ENCODE assay signal across 13 mouse cellular contexts in the genomic region with DNA sequence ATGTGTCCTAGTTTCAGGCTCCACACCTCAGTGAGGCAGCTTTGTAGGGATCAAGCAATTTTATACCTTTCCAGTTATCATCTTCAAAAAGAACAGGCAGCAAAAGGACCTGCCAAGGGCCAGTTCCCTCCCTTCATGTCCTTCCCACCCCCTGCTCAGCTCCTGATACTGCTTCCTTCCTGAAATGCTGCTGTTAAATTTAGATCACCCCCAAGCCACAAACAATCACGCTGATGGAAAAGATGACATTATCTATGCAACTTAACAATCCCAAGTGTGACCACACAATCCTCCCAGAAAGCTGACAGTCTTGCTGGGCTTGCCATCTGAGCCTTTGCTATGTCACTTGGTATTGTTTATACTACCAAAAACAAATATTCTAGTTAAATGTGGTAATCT. TPM values are rescaled to one million over a fixed set of nuclear protein-coding genes. Genes with fewer than 3 reads are reported as not detected.
DNase-seq lines count a peak whose midpoint lies in the region; ATAC-seq and TF ChIP-seq lines count a peak whose summit lies in the region.
"Had no signal": no experiment of that assay in that cellular context is flagged by ENCODE, and none has a peak within 500 bp of the region (broad histone marks: within the 10 kb centered on the region; RNA-seq: fewer than 3 reads in every experiment).

No protein-coding gene starts in this region.

- no peak for ATAC-seq in intestine, postnatal 0 days
- 0 out of 2 replicates have a peak, but pooled peaks have one; percentile 17 for ATAC-seq in megakaryocyte-erythroid progenitor cell, adult 5-6 weeks (replicated peaks; ENCODE audit: low FRiP score, low TSS enrichment, poor library complexity, severe bottlenecking)
- ATAC-seq in inflammation-experienced regulatory T-cells, adult 6 months: no peak
- ATAC-seq: activated CD4-positive, CD25-positive, alpha-beta regulatory T cell, adult 4 months; forebrain, embryonic 15.5 days; midbrain, embryonic 13.5 days had no signal

- H3K9me3 ChIP-seq in intestine, postnatal 0 days (ENCODE audit: control insufficient read depth): no peaks in the 10 kb centered on the region
- H3K9me3 ChIP-seq: forebrain, embryonic 15.5 days; hindbrain, embryonic 10.5 days; midbrain, embryonic 13.5 days had no signal

- peak overlapping the region; percentile 86 for H3K27ac ChIP-seq in kidney, adult 2 months (ENCODE audit: insufficient read depth, low read depth, low read length)
- H3K27ac ChIP-seq in cortical plate, adult 2 months (ENCODE audit: insufficient read depth, low read length): peak overlapping the region; percentile 26
- H3K27ac ChIP-seq in intestine, postnatal 0 days (ENCODE audit: low read depth, low read length): peak overlapping the region; percentile 50
- H3K27ac ChIP-seq: forebrain, embryonic 15.5 days; hindbrain, embryonic 10.5 days; midbrain, embryonic 13.5 days had no signal

- peaks cover 30% of the 10 kb centered on the region for H3K4me1 ChIP-seq in kidney, adult 2 months (ENCODE audit: control insufficient read depth, insufficient read depth, low read length)
- peaks cover 25% of the 10 kb centered on the region for H3K4me1 ChIP-seq in cortical plate, adult 2 months (ENCODE audit: control insufficient read depth, insufficient read depth, low read length)
- H3K4me1 ChIP-seq in intestine, postnatal 0 days (replicated peaks; ENCODE audit: control insufficient read depth, insufficient read depth, low read length): peaks cover 23% of the 10 kb centered on the region

- TF ChIP-seq POLR2A in kidney, adult 2 months (IDR thresholded peaks at IDR 0.05; ENCODE audit: low read depth, low read length): no peak
- TF ChIP-seq POLR2A in cortical plate, adult 2 months (IDR thresholded peaks at IDR 0.05; ENCODE audit: extremely low read depth, insufficient read depth, low read length): no peak

- no peak for TF ChIP-seq CTCF in kidney, adult 2 months (conservative IDR thresholded peaks at IDR 0.05; ENCODE audit: insufficient read depth, insufficient read length, low read depth, low read length)
- TF ChIP-seq CTCF in cortical plate, adult 2 months (IDR thresholded peaks at IDR 0.05; ENCODE audit: extremely low read depth, insufficient read depth, low read length): no peak
- no peak for TF ChIP-seq CTCF in intestine, postnatal 0 days (IDR thresholded peaks at IDR 0.05; ENCODE audit: low read depth)

- peak; percentile 46 for DNase-seq in kidney, adult 2 months
- no peak for DNase-seq in kidney, adult 18-20 months
- no peak for DNase-seq in right cerebral cortex, postnatal 36 days (ENCODE audit: low spot score in 2 of 2)
- DNase-seq in layer of hippocampus, postnatal 36 days: no peak

- H3K4me2 ChIP-seq in intestine, postnatal 0 days (replicated peaks; ENCODE audit: low read depth): peak overlapping the region; percentile 32; the same call in 1 of the 2 replicates
- H3K4me2 ChIP-seq: forebrain, embryonic 15.5 days; midbrain, embryonic 13.5 days had no signal

- WGBS in kidney, adult 2 months: 38% methylated on average over 1 of the region's 1 CpGs
- WGBS in intestine, postnatal 0 days: 56% methylated on average over 1 of the region's 1 CpGs

- no peaks in the 10 kb centered on the region for H3K27me3 ChIP-seq in kidney, adult 2 months (replicated peaks; ENCODE audit: control insufficient read depth, insufficient read depth, low read length)
- H3K27me3 ChIP-seq in intestine, postnatal 0 days (replicated peaks; ENCODE audit: control insufficient read depth, insufficient read depth, low read length): no peaks in the 10 kb centered on the region
- H3K27me3 ChIP-seq: forebrain, embryonic 15.5 days; midbrain, embryonic 13.5 days had no signal

- H3K4me3 ChIP-seq in kidney, adult 2 months (ENCODE audit: insufficient read depth, low read depth, low read length): no peak overlapping the region
- no peak overlapping the region for H3K4me3 ChIP-seq in cortical plate, adult 2 months (ENCODE audit: insufficient read depth, low read length)
- H3K4me3 ChIP-seq in intestine, postnatal 0 days (ENCODE audit: low read depth, low read length): no peak overlapping the region
- H3K4me3 ChIP-seq: forebrain, embryonic 15.5 days; hindbrain, embryonic 10.5 days; midbrain, embryonic 13.5 days had no signal

- H3K9ac ChIP-seq in intestine, postnatal 0 days (ENCODE audit: low read depth, low read length): no peak overlapping the region
- H3K9ac ChIP-seq: forebrain, embryonic 15.5 days; midbrain, embryonic 13.5 days had no signal

- no peaks in the 10 kb centered on the region for H3K36me3 ChIP-seq in kidney, adult 2 months (ENCODE audit: control insufficient read depth, insufficient read depth, low read length)
- H3K36me3 ChIP-seq in intestine, postnatal 0 days (ENCODE audit: control insufficient read depth, insufficient read depth): no peaks in the 10 kb centered on the region

RNA-seq across cellular contexts. Expression of a gene that starts 5.7 kb away (rescaled TPM):
- 31.3 and 34.8 TPM in 2 replicates for polyA plus RNA-seq in kidney, adult 2 months (2012; rRNA removed)
- 68.9 and 71.1 TPM in 2 replicates for polyA plus RNA-seq in cortical plate, adult 2 months (2012; rRNA removed)
- polyA plus RNA-seq in intestine, postnatal 0 days (2015; fragmentation: Nextera tagmentation; extraction: Ambion mirVana): 15.8 and 16.9 TPM in 2 replicates
- total RNA-seq in megakaryocyte-erythroid progenitor cell, adult 5-6 weeks (2014; fragmentation: Nextera tagmentation): 2.4 and 8.9 TPM in 2 replicates
- total RNA-seq in megakaryocyte-erythroid progenitor cell, adult 5-6 weeks (2017): 7.9 and 30.2 TPM in 2 replicates
- 1 to 10 TPM; 6.0 to 7.9 (median 7.5) TPM for polyA plus RNA-seq in inflammation-experienced regulatory T-cells, adult 6 months (2017; shearing (Covaris generic))
- total RNA-seq in layer of hippocampus, postnatal 36 days (2021): 10 to 100 TPM; 49.6 to 55.5 TPM

RNA-seq across cellular contexts. Expression of a gene that starts 30.9 kb away (rescaled TPM):
- polyA plus RNA-seq in kidney, adult 2 months (2012; rRNA removed): 236 and 270 TPM in 2 replicates
- 156 and 159 TPM in 2 replicates for polyA plus RNA-seq in cortical plate, adult 2 months (2012; rRNA removed)
- polyA plus RNA-seq in intestine, postnatal 0 days (2015; fragmentation: Nextera tagmentation; extraction: Ambion mirVana): 34.9 and 37.2 TPM in 2 replicates
- total RNA-seq in megakaryocyte-erythroid progenitor cell, adult 5-6 weeks (2014; fragmentation: Nextera tagmentation): 211 and 231 TPM in 2 replicates
- total RNA-seq in megakaryocyte-erythroid progenitor cell, adult 5-6 weeks (2017): 102 and 156 TPM in 2 replicates
- polyA plus RNA-seq in inflammation-experienced regulatory T-cells, adult 6 months (2017; shearing (Covaris generic)): 10 to 100 TPM; 22.0 to 28.6 (median 27.4) TPM
- total RNA-seq in layer of hippocampus, postnatal 36 days (2021): 100 to 1,000 TPM; 125 to 129 TPM

RNA-seq across cellular contexts. Expression of a gene that starts 30.9 kb away (rescaled TPM):
- polyA plus RNA-seq in kidney, adult 2 months (2012; rRNA removed): 16.0 and 21.0 TPM in 2 replicates
- 1.1 and 1.9 TPM in 2 replicates for polyA plus RNA-seq in cortical plate, adult 2 months (2012; rRNA removed)
- polyA plus RNA-seq in intestine, postnatal 0 days (2015; fragmentation: Nextera tagmentation; extraction: Ambion mirVana): not detected in 2 replicates
- total RNA-seq in megakaryocyte-erythroid progenitor cell, adult 5-6 weeks (2014; fragmentation: Nextera tagmentation): not detected in 2 replicates
- not detected in 2 replicates for total RNA-seq in megakaryocyte-erythroid progenitor cell, adult 5-6 weeks (2017)
- not detected for polyA plus RNA-seq in inflammation-experienced regulatory T-cells, adult 6 months (2017; shearing (Covaris generic))
- total RNA-seq in layer of hippocampus, postnatal 36 days (2021): under 1 TPM; 0.17 to 0.61 TPM
- total RNA-seq: left cerebral cortex, postnatal 10 days had no signal
- polyA plus RNA-seq: activated CD4-positive, CD25-positive, alpha-beta regulatory T cell, adult 4 months; forebrain, embryonic 15.5 days; midbrain, embryonic 13.5 days had no signal

RNA-seq across cellular contexts. Expression of a gene that starts 33.2 kb away (rescaled TPM):
- polyA plus RNA-seq in kidney, adult 2 months (2012; rRNA removed): 0.31 and 0.42 TPM in 2 replicates
- polyA plus RNA-seq in cortical plate, adult 2 months (2012; rRNA removed): 0.26 and 0.61 TPM in 2 replicates
- 0.14 and 0.27 TPM in 2 replicates for polyA plus RNA-seq in intestine, postnatal 0 days (2015; fragmentation: Nextera tagmentation; extraction: Ambion mirVana)
- total RNA-seq in megakaryocyte-erythroid progenitor cell, adult 5-6 weeks (2014; fragmentation: Nextera tagmentation): 0.87 TPM in 1 of 2 replicates, not detected in the other
- total RNA-seq in megakaryocyte-erythroid progenitor cell, adult 5-6 weeks (2017): 0.19 and 1.4 TPM in 2 replicates
- 1 to 10 TPM in 2 of 3 experiments, under 1 TPM in 1; 0.93 to 1.9 (median 1.4) TPM for polyA plus RNA-seq in inflammation-experienced regulatory T-cells, adult 6 months (2017; shearing (Covaris generic))
- total RNA-seq in layer of hippocampus, postnatal 36 days (2021): 1 to 10 TPM; 1.8 to 2.4 TPM

RNA-seq across cellular contexts. Expression of a gene that starts 38.5 kb away (rescaled TPM):
- 7.2 and 8.3 TPM in 2 replicates for polyA plus RNA-seq in kidney, adult 2 months (2012; rRNA removed)
- polyA plus RNA-seq in cortical plate, adult 2 months (2012; rRNA removed): 0.79 and 0.92 TPM in 2 replicates
- polyA plus RNA-seq in intestine, postnatal 0 days (2015; fragmentation: Nextera tagmentation; extraction: Ambion mirVana): 0.05 and 0.09 TPM in 2 replicates
- not detected in 2 replicates for total RNA-seq in megakaryocyte-erythroid progenitor cell, adult 5-6 weeks (2014; fragmentation: Nextera tagmentation)
- total RNA-seq in megakaryocyte-erythroid progenitor cell, adult 5-6 weeks (2017): 0.05 TPM in 1 of 2 replicates, not detected in the other
- polyA plus RNA-seq in inflammation-experienced regulatory T-cells, adult 6 months (2017; shearing (Covaris generic)): not detected
- total RNA-seq in layer of hippocampus, postnatal 36 days (2021): under 1 TPM; 0.95 to 0.96 TPM
- total RNA-seq: left cerebral cortex, postnatal 10 days had no signal
- polyA plus RNA-seq: activated CD4-positive, CD25-positive, alpha-beta regulatory T cell, adult 4 months had no signal

Comparison
In these comparisons a context has a peak if more than half of its experiments do, and no peak if none do; other contexts are left out.
1. H3K27ac ChIP-seq: peak in every context shown above with its lines; median percentile 86 in kidney, adult 2 months; 50 in intestine, postnatal 0 days; 26 in cortical plate, adult 2 months.